Comparison of ENCODE assay signal across 27 mouse cellular contexts in genomic region chr6:8358782-8359181, GRCm38 (mm10).
A peak's percentile ranks its signal among the peaks of the same experiment; 100 is the strongest.
DNase-seq lines count a peak whose midpoint lies in the region; ATAC-seq and TF ChIP-seq lines count a peak whose summit lies in the region.
"Had no signal": no experiment of that assay in that cellular context is flagged by ENCODE, and none has a peak within 500 bp of the region (broad histone marks: within the 10 kb centered on the region; RNA-seq: fewer than 3 reads in every experiment).

No protein-coding gene starts in this region.

- ATAC-seq in forebrain, embryonic 14.5 days, result no peak
- ATAC-seq in forebrain, postnatal 0 days, result no peak
- ATAC-seq in midbrain, embryonic 13.5 days, result 0 out of 2 replicates have a peak, but pooled peaks have one; percentile 43
- ATAC-seq in midbrain, postnatal 0 days (ENCODE audit: low FRiP score), result no peak
- no peak for ATAC-seq in frontal cortex, adult (ENCODE audit: low TSS enrichment)
- ATAC-seq: activated CD4-positive, CD25-positive, alpha-beta regulatory T cell, adult 4 months; forebrain, embryonic 15.5 days; hindbrain, embryonic 16.5 days had no signal

- no peaks in the 10 kb centered on the region for H3K9me3 ChIP-seq in forebrain, embryonic 14.5 days (replicated peaks; ENCODE audit: control insufficient read depth, low read length)
- H3K9me3 ChIP-seq in forebrain, postnatal 0 days (ENCODE audit: low read length), result no peaks in the 10 kb centered on the region
- H3K9me3 ChIP-seq in midbrain, embryonic 13.5 days, result no peaks in the 10 kb centered on the region
- no peaks in the 10 kb centered on the region for H3K9me3 ChIP-seq in midbrain, postnatal 0 days (ENCODE audit: low read length)
- H3K9me3 ChIP-seq: embryonic facial prominence, embryonic 12.5 days; embryonic facial prominence, embryonic 15.5 days; forebrain, embryonic 15.5 days; heart, embryonic 12.5 days; heart, embryonic 15.5 days; hindbrain, embryonic 10.5 days; hindbrain, embryonic 13.5 days had no signal

- H3K36me3 ChIP-seq in forebrain, embryonic 14.5 days (ENCODE audit: control insufficient read depth, insufficient read depth, low read length), result no peaks in the 10 kb centered on the region
- H3K36me3 ChIP-seq in forebrain, postnatal 0 days (ENCODE audit: insufficient read depth), result no peaks in the 10 kb centered on the region
- no peaks in the 10 kb centered on the region for H3K36me3 ChIP-seq in midbrain, embryonic 13.5 days
- H3K36me3 ChIP-seq in midbrain, postnatal 0 days (ENCODE audit: insufficient read depth, low read length), result no peaks in the 10 kb centered on the region
- H3K36me3 ChIP-seq: embryonic facial prominence, embryonic 12.5 days; embryonic facial prominence, embryonic 15.5 days; forebrain, embryonic 15.5 days; heart, embryonic 12.5 days; heart, embryonic 15.5 days; hindbrain, embryonic 10.5 days; hindbrain, embryonic 13.5 days had no signal

- peak; percentile 7 for DNase-seq in forebrain, embryonic 14.5 days (ENCODE audit: low spot score)
- DNase-seq in forebrain, postnatal 0 days, result no peak
- DNase-seq in midbrain, postnatal 0 days (ENCODE audit: low spot score), result no peak
- DNase-seq in retina, embryonic 14.5 days (ENCODE audit: low spot score), result peak; percentile 26
- no peak for DNase-seq in embryo, embryonic 11 days
- DNase-seq in ovary, postnatal 10 days (ENCODE audit: low spot score), result no peak
- DNase-seq: adrenal gland, adult 8-10 months; adrenal gland, postnatal 25 days; cerebellum, adult 18-20 months; cerebellum, adult 9-10 months; cerebellum, postnatal 14 days; gastrocnemius, adult 2 months; gastrocnemius, postnatal 25 days; heart, adult 18-20 months; heart, postnatal 10 days; heart, postnatal 36 days had no signal

- no peak overlapping the region for H3K4me2 ChIP-seq in forebrain, embryonic 14.5 days (ENCODE audit: low read length)
- H3K4me2 ChIP-seq in forebrain, postnatal 0 days (ENCODE audit: low read depth), result no peak overlapping the region
- no peak overlapping the region for H3K4me2 ChIP-seq in midbrain, embryonic 13.5 days (replicated peaks)
- H3K4me2 ChIP-seq in midbrain, postnatal 0 days (ENCODE audit: low read depth, low read length, poor library complexity, severe bottlenecking), result no peak overlapping the region
- H3K4me2 ChIP-seq: embryonic facial prominence, embryonic 12.5 days; embryonic facial prominence, embryonic 15.5 days; forebrain, embryonic 15.5 days; heart, embryonic 12.5 days; heart, embryonic 15.5 days; hindbrain, embryonic 13.5 days had no signal

- H3K4me3 ChIP-seq in forebrain, embryonic 14.5 days (ENCODE audit: low read depth, low read length), result no peak overlapping the region
- no peak overlapping the region for H3K4me3 ChIP-seq in forebrain, postnatal 0 days (ENCODE audit: low read depth, low read length)
- H3K4me3 ChIP-seq in midbrain, embryonic 13.5 days (replicated peaks), result no peak overlapping the region
- H3K4me3 ChIP-seq in midbrain, postnatal 0 days (ENCODE audit: low read depth, low read length), result no peak overlapping the region
- H3K4me3 ChIP-seq: embryonic facial prominence, embryonic 12.5 days; embryonic facial prominence, embryonic 15.5 days; forebrain, embryonic 15.5 days; gastrocnemius, adult 2 months; heart, embryonic 12.5 days; heart, embryonic 15.5 days; hindbrain, embryonic 10.5 days; hindbrain, embryonic 13.5 days had no signal

- H3K27ac ChIP-seq in forebrain, embryonic 14.5 days (ENCODE audit: low read depth, low read length), result no peak overlapping the region
- H3K27ac ChIP-seq in forebrain, postnatal 0 days (ENCODE audit: low read depth, low read length), result no peak overlapping the region
- H3K27ac ChIP-seq in midbrain, embryonic 13.5 days, result no peak overlapping the region
- no peak overlapping the region for H3K27ac ChIP-seq in midbrain, postnatal 0 days (ENCODE audit: low read depth, low read length)
- H3K27ac ChIP-seq: embryonic facial prominence, embryonic 12.5 days; embryonic facial prominence, embryonic 15.5 days; forebrain, embryonic 15.5 days; gastrocnemius, adult 2 months; heart, embryonic 15.5 days; hindbrain, embryonic 10.5 days; hindbrain, embryonic 13.5 days had no signal

- no peak for TF ChIP-seq CTCF in forebrain, postnatal 0 days (IDR thresholded peaks at IDR 0.05; ENCODE audit: low read depth)
- no peak for TF ChIP-seq CTCF in midbrain, postnatal 0 days (IDR thresholded peaks at IDR 0.05)

- H3K9ac ChIP-seq in forebrain, embryonic 14.5 days (ENCODE audit: low read length), result no peak overlapping the region
- no peak overlapping the region for H3K9ac ChIP-seq in forebrain, postnatal 0 days
- no peak overlapping the region for H3K9ac ChIP-seq in midbrain, embryonic 13.5 days (replicated peaks)
- H3K9ac ChIP-seq in midbrain, postnatal 0 days (replicated peaks; ENCODE audit: low read length, poor library complexity, severe bottlenecking), result no peak overlapping the region
- H3K9ac ChIP-seq: embryonic facial prominence, embryonic 12.5 days; embryonic facial prominence, embryonic 15.5 days; forebrain, embryonic 15.5 days; heart, embryonic 12.5 days; heart, embryonic 15.5 days; hindbrain, embryonic 13.5 days had no signal

- WGBS in forebrain, embryonic 14.5 days, result 6% methylated on average over 2 of the region's 2 CpGs
- 10% methylated on average over 2 of the region's 2 CpGs for WGBS in forebrain, postnatal 0 days
- WGBS in midbrain, embryonic 13.5 days, result 19% methylated on average over 2 of the region's 2 CpGs
- 19% methylated on average over 2 of the region's 2 CpGs for WGBS in midbrain, postnatal 0 days

- no peaks in the 10 kb centered on the region for H3K27me3 ChIP-seq in forebrain, embryonic 14.5 days (replicated peaks; ENCODE audit: control insufficient read depth, insufficient read depth, low read length)
- H3K27me3 ChIP-seq in forebrain, postnatal 0 days (ENCODE audit: insufficient read depth, low read length), result no peaks in the 10 kb centered on the region
- H3K27me3 ChIP-seq in midbrain, embryonic 13.5 days, result no peaks in the 10 kb centered on the region
- H3K27me3 ChIP-seq in midbrain, postnatal 0 days (ENCODE audit: insufficient read depth, low read length), result no peaks in the 10 kb centered on the region
- H3K27me3 ChIP-seq: embryonic facial prominence, embryonic 12.5 days; embryonic facial prominence, embryonic 15.5 days; forebrain, embryonic 15.5 days; heart, embryonic 12.5 days; heart, embryonic 15.5 days; hindbrain, embryonic 13.5 days had no signal

- H3K4me1 ChIP-seq in forebrain, embryonic 14.5 days (ENCODE audit: control insufficient read depth, insufficient read depth, low read length), result no peaks in the 10 kb centered on the region; the same call in 1 of the 2 replicates
- H3K4me1 ChIP-seq in forebrain, postnatal 0 days (ENCODE audit: insufficient read depth), result peaks cover 3% of the 10 kb centered on the region; the same call in 1 of the 2 replicates
- H3K4me1 ChIP-seq in midbrain, embryonic 13.5 days (replicated peaks), result peaks cover 24% of the 10 kb centered on the region
- H3K4me1 ChIP-seq in midbrain, postnatal 0 days (ENCODE audit: insufficient read depth, low read length), result peaks cover 3% of the 10 kb centered on the region; the same call in 1 of the 2 replicates
- H3K4me1 ChIP-seq: embryonic facial prominence, embryonic 15.5 days; heart, embryonic 12.5 days; heart, embryonic 15.5 days; hindbrain, embryonic 10.5 days had no signal

Comparison
In these comparisons a context has a peak if more than half of its experiments do, and no peak if none do; other contexts are left out.
1. DNase-seq: peak in forebrain, embryonic 14.5 days (single experiment) and retina, embryonic 14.5 days (single experiment); none in forebrain, postnatal 0 days (single experiment), midbrain, postnatal 0 days (single experiment), embryo, embryonic 11 days (single experiment) and ovary, postnatal 10 days (single experiment).